Mouse (Mus musculus) hindbrain, embryonic 15.5 days (tissue): ENCODE data around the gene Gm26965. TPM values are rescaled to one million over a fixed set of nuclear protein-coding genes. Genes with fewer than 3 reads are reported as not detected.
"Not testable (repeated sequence)": the region's sequence is repeated elsewhere in the genome, so short reads cannot be mapped to it uniquely, and the experiment has no call there.

Source experiments
- ATAC-seq: fragments of 200-750 bp; cut with Nextera tagmentation; 2 replicates; pipeline ENCODE4 v1.8.0; 2017; ENCODE audit warnings: low read depth, moderate number of reproducible peaks, moderate TSS enrichment; ENCODE audit not compliant: low FRiP score
- H3K27ac ChIP-seq: fragments of 300-500 bp; sonication (generic); replicated peaks from 2 replicates; pipeline ENCODE4 v1.5.1; 2015; ENCODE audit warnings: mild to moderate bottlenecking, inconsistent platforms
- H3K27me3 ChIP-seq: fragments of 300-500 bp; sonication (generic); 2 replicates; pipeline ENCODE4 v1.6.1; 2015; ENCODE audit warnings: control low read depth, inconsistent platforms
- H3K36me3 ChIP-seq: fragments of 300-500 bp; sonication (generic); 2 replicates; pipeline ENCODE4 v1.6.1; 2015; ENCODE audit warnings: control low read depth, inconsistent platforms
- H3K4me1 ChIP-seq: fragments of 300-500 bp; sonication (generic); replicated peaks from 2 replicates; pipeline ENCODE4 v1.6.1; 2015; ENCODE audit warnings: control low read depth, inconsistent platforms
- H3K4me2 ChIP-seq: fragments of 300-500 bp; sonication (generic); 2 replicates; pipeline ENCODE4 v1.6.1; 2015; ENCODE audit warnings: moderate library complexity, mild to moderate bottlenecking, inconsistent platforms
- H3K4me3 ChIP-seq: fragments of 300-500 bp; sonication (generic); 2 replicates; pipeline ENCODE4 v1.5.1; 2015; ENCODE audit warnings: mild to moderate bottlenecking, inconsistent platforms
- H3K9ac ChIP-seq: fragments of 300-500 bp; sonication (generic); 2 replicates; pipeline ENCODE4 v1.6.1; 2015; ENCODE audit warnings: inconsistent platforms
- H3K9me3 ChIP-seq: fragments of 300-500 bp; sonication (generic); 2 replicates; pipeline ENCODE4 v1.6.1; 2016; ENCODE audit warnings: control low read depth, inconsistent platforms
- WGBS: fragments of 180-500 bp; shearing (Covaris S2); methylation state at CpG from one replicate; pipeline ENCODE4 v1.1.7; 2015; 5-methylcytosine and 5-hydroxymethylcytosine counted together
- polyA plus RNA-seq: library from polyadenylated mRNA; unstranded; fragments of >200 nt; fragmentation: Nextera tagmentation; extraction: Ambion mirVana; gene quantifications from 2 replicates; pipeline ENCODE4 v1.2.1, GENCODE M21; 2015

The Gm26965 gene
- polyA plus RNA-seq, 1 experiment from 2014 or later, result not detected

- Histone ChIP-seq H3K36me3 (peaks cover 15% of the 10 kb centered on the region), H3K9ac (peak within 1 kb of the TSS; percentile 65), H3K4me3 (peak within 1 kb of the TSS; percentile 69), H3K4me2 (peak within 1 kb of the TSS; percentile 79), H3K27me3 (no peaks in the 10 kb centered on the region), H3K4me1 (peaks cover 9% of the 10 kb centered on the region), H3K27ac (peak within 1 kb of the TSS; percentile 60), H3K9me3 (no peaks in the 10 kb centered on the region)
- ATAC-seq, result peak; percentile 97
- WGBS, result 5% methylated on average over 20 of the region's 20 CpGs
These were observed 42.1 kb downstream of the Gm26965 start, which contains the start of gene Zfp874b for GRCm38 (mm10) chr13:67483625-67484423. Zfp874b (minus strand) TSS chr13:67484258.

- WGBS, result 74% methylated on average over 4 of the region's 4 CpGs
These were observed 44.4 kb downstream of the Gm26965 start for GRCm38 (mm10) chr13:67481528-67481927.

GRCm38 (mm10) chr13:67469274-67469673, 56.7 kb downstream of the Gm26965 start:
- 94% methylated on average over 3 of the region's 3 CpGs for WGBS
- ATAC-seq, result no peak
- no peak overlapping the region for H3K9ac ChIP-seq
- peaks cover 28% of the 10 kb centered on the region for H3K36me3 ChIP-seq
- no peaks in the 10 kb centered on the region for H3K9me3 ChIP-seq
- H3K27ac ChIP-seq, result no peak overlapping the region
- no peak overlapping the region for H3K4me2 ChIP-seq
- no peaks in the 10 kb centered on the region for H3K27me3 ChIP-seq
- H3K4me3 ChIP-seq, result no peak overlapping the region
- no peaks in the 10 kb centered on the region for H3K4me1 ChIP-seq

More at GRCm38 (mm10) chr13:67481528-67481927, 44.4 kb downstream of the Gm26965 start:
- Histone ChIP-seq H3K36me3 (peaks cover 7% of the 10 kb centered on the region; the same call in 1 of the 2 replicates), H3K4me1 (peaks cover 9% of the 10 kb centered on the region), H3K27ac (no peak overlapping the region), H3K9me3 (no peaks in the 10 kb centered on the region), H3K4me3 (no peak overlapping the region), H3K4me2 (no peak overlapping the region), H3K27me3 (no peaks in the 10 kb centered on the region), H3K9ac (no peak overlapping the region)
- ATAC-seq, result no peak

GRCm38 (mm10) chr13:67463506-67464185, 62.3 kb downstream of the Gm26965 start:
- H3K9me3 ChIP-seq, result not testable (repeated sequence)

GRCm38 (mm10) chr13:67452021-67452309, 74.0 kb downstream of the Gm26965 start:
- H3K9ac ChIP-seq, result peak overlapping the region; percentile 34
- H3K9me3 ChIP-seq, result no peaks in the 10 kb centered on the region
- H3K27ac ChIP-seq, result peak overlapping the region; percentile 3; the same call in 1 of the 2 replicates
- peak overlapping the region; percentile 58 for H3K4me3 ChIP-seq
- peaks cover 6% of the 10 kb centered on the region; the same call in 1 of the 2 replicates for H3K36me3 ChIP-seq
- H3K27me3 ChIP-seq, result no peaks in the 10 kb centered on the region
- WGBS, result 7% methylated on average over 3 of the region's 3 CpGs
- peak; percentile 27 for ATAC-seq
- peaks cover 13% of the 10 kb centered on the region for H3K4me1 ChIP-seq
- H3K4me2 ChIP-seq, result peak overlapping the region; percentile 68

More at GRCm38 (mm10) chr13:67463506-67464185, 62.3 kb downstream of the Gm26965 start:
- H3K4me2 ChIP-seq, H3K4me3 ChIP-seq, H3K36me3 ChIP-seq, H3K27me3 ChIP-seq, H3K9ac ChIP-seq, ATAC-seq, H3K4me1 ChIP-seq, H3K27ac ChIP-seq: not testable (repeated sequence)
- 90% methylated on average over 3 of the region's 5 CpGs for WGBS

- Histone ChIP-seq H3K9ac (peak within 1 kb of the TSS; percentile 54), H3K36me3 (peaks cover 12% of the 10 kb centered on the region; the same call in 1 of the 2 replicates), H3K4me2 (peak within 1 kb of the TSS; percentile 68), H3K27me3 (no peaks in the 10 kb centered on the region), H3K27ac (peak within 1 kb of the TSS; percentile 3; the same call in 1 of the 2 replicates), H3K4me1 (peaks cover 13% of the 10 kb centered on the region), H3K9me3 (no peaks in the 10 kb centered on the region), H3K4me3 (peak within 1 kb of the TSS; percentile 58)
- 2% methylated on average over 20 of the region's 20 CpGs for WGBS
- peak; percentile 97 for ATAC-seq
These were observed 74.6 kb downstream of the Gm26965 start, which contains the start of gene Zfp874a for GRCm38 (mm10) chr13:67451172-67452020. Zfp874a (minus strand) TSS chr13:67451624.

Other genes starting within 250 kb of the Gm26965 start
- 4.7 and 6.0 TPM in 2 replicates for gene Zfp458, start 247.7 kb downstream of the Gm26965 start, polyA plus RNA-seq
- 1.1 and 1.3 TPM in 2 replicates for gene Zfp457, start 219.7 kb downstream of the Gm26965 start, polyA plus RNA-seq
- gene Zfp595, start 193.6 kb downstream of the Gm26965 start, polyA plus RNA-seq, result 1.7 and 1.9 TPM in 2 replicates
- gene Gm28044, start 165.6 kb downstream of the Gm26965 start, polyA plus RNA-seq, result 0.35 TPM in 1 of 2 replicates, not detected in the other
- gene Zfp953, start 165.5 kb downstream of the Gm26965 start, polyA plus RNA-seq, result 0.42 and 0.58 TPM in 2 replicates
- gene Gm28041, start 150.4 kb downstream of the Gm26965 start, polyA plus RNA-seq, result 0.25 TPM in 1 of 2 replicates, not detected in the other
- gene Zfp456, start 150.3 kb downstream of the Gm26965 start, polyA plus RNA-seq, result 0.60 and 1.1 TPM in 2 replicates
- 4.0 and 4.5 TPM in 2 replicates for gene Zfp429, start 126.3 kb downstream of the Gm26965 start, polyA plus RNA-seq
- 0.68 and 1.5 TPM in 2 replicates for gene Zfp459, start 104.7 kb downstream of the Gm26965 start, polyA plus RNA-seq
- 6.6 and 7.3 TPM in 2 replicates for gene Zfp874a, start 74.5 kb downstream of the Gm26965 start, polyA plus RNA-seq
- 2.5 and 2.8 TPM in 2 replicates for gene Zfp874b, start 41.9 kb downstream of the Gm26965 start, polyA plus RNA-seq
- 10.0 and 11.6 TPM in 2 replicates for gene Zfp58, start 25.6 kb downstream of the Gm26965 start, polyA plus RNA-seq
- gene Zfp87, start within 50 bp of the Gm26965 start, polyA plus RNA-seq, result 32.2 and 37.2 TPM in 2 replicates
- 13.1 and 13.4 TPM in 2 replicates for gene Zfp748, start 27.7 kb upstream of the Gm26965 start, polyA plus RNA-seq
- gene Zfp729b, start 83.6 kb upstream of the Gm26965 start, polyA plus RNA-seq, result 4.6 TPM in 2 replicates
- gene Gm49345, start 111.6 kb upstream of the Gm26965 start, polyA plus RNA-seq, result 0.16 and 0.31 TPM in 2 replicates
- 2.9 and 3.1 TPM in 2 replicates for gene Zfp729a, start 111.6 kb upstream of the Gm26965 start, polyA plus RNA-seq
- 13.6 and 15.9 TPM in 2 replicates for gene Zfp738, start 160.9 kb upstream of the Gm26965 start, polyA plus RNA-seq
- 8.5 and 9.4 TPM in 2 replicates for gene Zfp65, start 203.0 kb upstream of the Gm26965 start, polyA plus RNA-seq
- 6.3 and 7.4 TPM in 2 replicates for gene Zfp85, start 229.1 kb upstream of the Gm26965 start, polyA plus RNA-seq